Mouse (Mus musculus) heart, embryonic 11.5 days (tissue): ENCODE data around the gene Gm28051. TPM values are rescaled to one million over a fixed set of nuclear protein-coding genes. Genes with fewer than 3 reads are reported as not detected.

Experiments used
- ATAC-seq: fragments of 200-750 bp; cut with Nextera tagmentation; replicated peaks from 2 replicates; pipeline ENCODE4 v1.8.0; 2017; ENCODE audit warnings: moderate library complexity; ENCODE audit not compliant: insufficient number of reproducible peaks, low FRiP score, low TSS enrichment
- H3K27ac ChIP-seq: fragments of 300-500 bp; sonication (generic); 2 replicates; pipeline ENCODE4 v1.5.1; 2014; ENCODE audit warnings: mild to moderate bottlenecking, low read depth, low read length
- H3K27me3 ChIP-seq: fragments of 300-500 bp; sonication (generic); 2 replicates; pipeline ENCODE4 v1.6.1; 2014; ENCODE audit warnings: mild to moderate bottlenecking, low read length, mixed read lengths; ENCODE audit not compliant: control insufficient read depth, insufficient read depth
- H3K36me3 ChIP-seq: fragments of 300-500 bp; sonication (generic); 2 replicates; pipeline ENCODE4 v1.6.1; 2014; ENCODE audit warnings: mild to moderate bottlenecking, low read length, moderate library complexity, mixed read lengths; ENCODE audit not compliant: control insufficient read depth, insufficient read depth
- H3K4me1 ChIP-seq: fragments of 300-500 bp; sonication (generic); 2 replicates; pipeline ENCODE4 v1.6.1; 2014; ENCODE audit warnings: low read length; ENCODE audit not compliant: control insufficient read depth, insufficient read depth
- H3K4me2 ChIP-seq: fragments of 300-500 bp; sonication (generic); 2 replicates; pipeline ENCODE4 v1.6.1; 2014; ENCODE audit warnings: mild to moderate bottlenecking, moderate library complexity
- H3K4me3 ChIP-seq: fragments of 300-500 bp; sonication (generic); 2 replicates; pipeline ENCODE4 v1.5.1; 2014; ENCODE audit warnings: low read depth, low read length
- H3K9ac ChIP-seq: fragments of 300-500 bp; sonication (generic); 2 replicates; pipeline ENCODE4 v1.6.1; 2014; ENCODE audit warnings: mild to moderate bottlenecking, low read depth, low read length, moderate library complexity
- H3K9me3 ChIP-seq: fragments of 300-500 bp; sonication (generic); replicated peaks from 2 replicates; pipeline ENCODE4 v1.6.1; 2016; ENCODE audit warnings: low read length; ENCODE audit not compliant: control insufficient read depth
- WGBS: fragments of 180-500 bp; shearing (Covaris S2); extraction: QIAGEN DNeasy Blood & Tissue Kit; methylation state at CpG from one replicate; pipeline ENCODE4 v1.1.7; 2014; ENCODE audit not compliant: insufficient replicate concordance; 5-methylcytosine and 5-hydroxymethylcytosine counted together
- polyA plus RNA-seq: library from polyadenylated mRNA; unstranded; fragments of >200 nt; fragmentation: Nextera tagmentation; extraction: Ambion mirVana; gene quantifications from 2 replicates; pipeline ENCODE4 v1.2.1, GENCODE M21; 2014

The Gm28051 gene
- polyA plus RNA-seq, 1 experiment from 2014 or later: not detected

- no peak for ATAC-seq
- no peak overlapping the region for H3K9ac ChIP-seq
- no peak overlapping the region for H3K4me2 ChIP-seq
- H3K4me3 ChIP-seq: no peak overlapping the region
- H3K27ac ChIP-seq: no peak overlapping the region
- no peaks in the 10 kb centered on the region for H3K9me3 ChIP-seq
- H3K27me3 ChIP-seq: no peaks in the 10 kb centered on the region
- 5% methylated on average over 5 of the region's 5 CpGs for WGBS
- H3K4me1 ChIP-seq: peaks cover 13% of the 10 kb centered on the region
- H3K36me3 ChIP-seq: no peaks in the 10 kb centered on the region
Observed at GRCm38 (mm10) chr12:102733381-102733780, 24.2 kb downstream of the Gm28051 start.

- H3K4me3 ChIP-seq: no peak overlapping the region
- peak overlapping the region; percentile 55 for H3K4me2 ChIP-seq
- no peaks in the 10 kb centered on the region for H3K27me3 ChIP-seq
- no peak overlapping the region for H3K9ac ChIP-seq
- no peaks in the 10 kb centered on the region for H3K36me3 ChIP-seq
- 40% methylated on average over 16 of the region's 16 CpGs for WGBS
- peaks cover 13% of the 10 kb centered on the region for H3K4me1 ChIP-seq
- no peak overlapping the region for H3K27ac ChIP-seq
- ATAC-seq: no peak
- H3K9me3 ChIP-seq: no peaks in the 10 kb centered on the region
Observed at GRCm38 (mm10) chr12:102730798-102731619, 26.6 kb downstream of the Gm28051 start.

DNA sequence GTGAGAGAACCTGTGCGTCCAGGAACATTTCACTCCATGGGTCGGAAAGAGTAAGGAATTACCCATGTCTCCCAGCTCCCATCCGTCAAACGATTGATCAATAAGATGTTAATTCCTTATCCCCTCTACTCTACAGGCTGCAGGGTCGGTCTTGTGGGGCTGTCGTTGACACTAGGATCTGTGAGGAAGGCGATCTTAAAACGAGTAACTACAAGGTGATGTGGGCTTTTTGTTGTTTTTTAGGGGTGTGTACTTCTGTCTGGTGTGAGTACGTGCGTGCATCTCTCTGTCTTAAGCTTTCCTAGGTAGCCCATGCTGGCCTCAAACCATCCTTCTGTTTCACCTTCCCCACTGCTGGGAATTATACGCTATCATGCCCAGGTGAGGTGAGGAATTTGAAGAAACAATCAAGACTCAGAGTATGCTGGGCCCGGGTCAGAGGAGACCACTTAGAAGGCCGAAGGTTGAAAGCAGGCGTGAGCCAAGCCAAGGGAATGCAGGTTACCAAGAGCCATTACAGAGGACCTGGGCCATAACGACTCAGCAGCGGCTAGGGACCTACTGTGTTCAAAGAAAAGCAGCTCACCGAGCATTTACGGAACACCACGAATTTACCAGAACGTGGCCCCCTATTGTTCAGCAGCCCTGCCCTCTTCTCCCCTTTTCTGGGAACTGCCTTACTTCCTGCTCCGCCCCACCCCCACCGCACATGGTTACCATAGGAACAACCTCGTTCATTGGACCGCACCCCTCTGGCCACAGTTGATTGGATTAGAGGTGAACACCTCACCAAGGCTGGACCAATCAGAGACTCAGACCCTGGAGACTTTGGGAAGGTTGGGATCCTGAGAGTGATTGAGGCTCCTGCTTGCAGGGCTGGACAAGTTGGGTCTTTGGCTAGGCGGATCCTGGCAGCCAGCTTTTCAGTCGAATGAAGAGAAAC lies 27.4 kb downstream of the Gm28051 start:
- 33% methylated on average over 26 of the region's 26 CpGs for WGBS
- ATAC-seq: peak; percentile 95
- peak overlapping the region; percentile 55 for H3K4me2 ChIP-seq
- 0 out of 2 replicates have a peak overlapping the region, but pooled peaks have one; percentile 35 for H3K9ac ChIP-seq
- H3K36me3 ChIP-seq: no peaks in the 10 kb centered on the region
- 0 out of 2 replicates have a peak overlapping the region, but pooled peaks have one; percentile 15 for H3K4me3 ChIP-seq
- no peak overlapping the region for H3K27ac ChIP-seq
- H3K9me3 ChIP-seq: no peaks in the 10 kb centered on the region
- H3K27me3 ChIP-seq: no peaks in the 10 kb centered on the region
- H3K4me1 ChIP-seq: peaks cover 13% of the 10 kb centered on the region

- Histone ChIP-seq H3K27me3 (no peaks in the 10 kb centered on the region), H3K36me3 (no peaks in the 10 kb centered on the region), H3K4me3 (no peak overlapping the region), H3K9ac (no peak overlapping the region), H3K9me3 (no peaks in the 10 kb centered on the region), H3K4me2 (no peak overlapping the region), H3K27ac (no peak overlapping the region), H3K4me1 (peaks cover 5% of the 10 kb centered on the region)
- no peak for ATAC-seq
- WGBS: 78% methylated on average over 7 of the region's 7 CpGs
Observed at GRCm38 (mm10) chr12:102725761-102726175, 31.8 kb downstream of the Gm28051 start.

DNA sequence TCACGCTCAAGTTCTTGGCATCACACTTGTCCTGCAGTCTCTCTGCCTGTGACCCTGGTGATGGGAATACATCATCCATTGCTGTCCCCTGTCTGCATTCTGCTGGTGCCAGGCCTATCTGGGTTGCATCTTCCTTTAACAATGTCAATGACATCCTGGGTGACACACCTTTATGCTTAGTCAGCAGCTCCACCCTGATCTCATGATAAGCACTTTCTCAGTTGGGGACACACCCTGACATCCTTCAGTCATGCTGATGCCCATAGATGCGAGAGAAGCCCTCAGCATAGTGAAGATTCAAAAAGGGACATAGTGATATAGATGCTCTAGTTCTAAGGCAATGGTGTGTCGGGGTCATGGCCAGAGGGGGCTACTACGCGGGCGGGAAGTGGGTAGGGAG lies 32.4 kb downstream of the Gm28051 start:
- no peak overlapping the region for H3K27ac ChIP-seq
- H3K4me3 ChIP-seq: no peak overlapping the region
- peaks cover 2% of the 10 kb centered on the region; the same call in 1 of the 2 replicates for H3K4me1 ChIP-seq
- no peak overlapping the region for H3K4me2 ChIP-seq
- WGBS: 90% methylated on average over 6 of the region's 6 CpGs
- no peak overlapping the region for H3K9ac ChIP-seq
- no peaks in the 10 kb centered on the region for H3K9me3 ChIP-seq
- no peaks in the 10 kb centered on the region for H3K36me3 ChIP-seq
- no peaks in the 10 kb centered on the region for H3K27me3 ChIP-seq
- ATAC-seq: no peak

GRCm38 (mm10) chr12:102723861-102724260 lies 33.7 kb downstream of the Gm28051 start:
- Histone ChIP-seq H3K27ac (no peak overlapping the region), H3K4me2 (no peak overlapping the region), H3K9ac (no peak overlapping the region), H3K4me3 (no peak overlapping the region), H3K36me3 (no peaks in the 10 kb centered on the region), H3K27me3 (no peaks in the 10 kb centered on the region), H3K4me1 (no peaks in the 10 kb centered on the region), H3K9me3 (no peaks in the 10 kb centered on the region)
- 49% methylated on average over 6 of the region's 6 CpGs for WGBS
- ATAC-seq: no peak

GRCm38 (mm10) chr12:102722966-102723365 lies 34.6 kb downstream of the Gm28051 start:
- no peaks in the 10 kb centered on the region for H3K9me3 ChIP-seq
- H3K4me2 ChIP-seq: no peak overlapping the region
- H3K36me3 ChIP-seq: no peaks in the 10 kb centered on the region
- WGBS: 74% methylated on average over 8 of the region's 8 CpGs
- H3K27me3 ChIP-seq: no peaks in the 10 kb centered on the region
- H3K27ac ChIP-seq: no peak overlapping the region
- H3K4me1 ChIP-seq: no peaks in the 10 kb centered on the region
- H3K9ac ChIP-seq: no peak overlapping the region
- ATAC-seq: no peak
- no peak overlapping the region for H3K4me3 ChIP-seq

DNA sequence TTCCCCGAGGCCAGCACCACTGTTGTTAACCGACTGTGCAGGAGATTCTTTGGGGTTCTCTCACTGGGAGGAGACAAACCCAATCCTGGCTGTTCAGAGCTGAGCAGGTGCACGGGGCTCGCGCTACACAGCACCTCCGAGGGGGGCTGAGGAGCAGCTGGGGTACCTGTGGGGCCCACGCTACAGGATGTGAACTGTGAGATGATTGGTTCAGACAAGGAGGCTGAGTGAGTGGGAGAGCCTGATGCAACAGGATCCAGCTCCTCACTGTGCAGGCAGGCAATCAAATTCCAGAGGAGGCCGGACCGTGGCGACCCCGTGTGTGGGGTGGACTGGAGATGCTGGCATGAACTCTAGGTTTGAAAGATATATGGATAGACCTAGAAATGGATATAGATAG lies 35.1 kb downstream of the Gm28051 start:
- no peaks in the 10 kb centered on the region for H3K36me3 ChIP-seq
- H3K27me3 ChIP-seq: no peaks in the 10 kb centered on the region
- ATAC-seq: no peak
- H3K27ac ChIP-seq: no peak overlapping the region
- no peak overlapping the region for H3K4me3 ChIP-seq
- no peaks in the 10 kb centered on the region for H3K4me1 ChIP-seq
- 63% methylated on average over 11 of the region's 11 CpGs for WGBS
- no peak overlapping the region for H3K9ac ChIP-seq
- no peaks in the 10 kb centered on the region for H3K9me3 ChIP-seq
- no peak overlapping the region for H3K4me2 ChIP-seq
